Mouse (Mus musculus): ENCODE data around the gene Rln1. TPM values are rescaled to one million over a fixed set of nuclear protein-coding genes. Genes with fewer than 3 reads are reported as not detected.

The Rln1 gene
- polyA plus RNA-seq, 1 experiment from 2014 or later, result 4.6 TPM

DNA sequence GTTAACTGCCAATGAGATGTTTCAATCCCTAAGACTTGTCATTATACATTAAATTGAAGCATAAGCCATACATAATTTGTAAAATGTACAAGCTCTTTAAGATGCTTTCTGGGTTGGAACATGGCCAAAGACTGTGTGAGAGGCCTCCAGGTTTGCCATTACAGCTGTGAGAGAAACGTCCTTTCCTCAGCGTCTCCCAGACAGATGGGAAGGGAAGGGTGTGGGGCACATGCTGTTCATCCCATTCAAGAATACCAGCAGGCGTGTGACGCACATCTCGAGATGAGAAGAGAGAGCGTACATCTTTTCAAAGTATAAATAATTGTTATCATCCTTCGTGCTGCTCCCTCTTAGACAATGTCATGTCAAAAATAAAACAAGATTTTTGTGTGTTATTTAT is 21.8 kb downstream of the Rln1 start:
- 48% methylated on average over 7 of the region's 7 CpGs for WGBS
- H3K4me1 ChIP-seq (ENCODE audit: control insufficient read depth, insufficient read depth, low read depth, low read length), result no peaks in the 10 kb centered on the region
- no peak overlapping the region for H3K27ac ChIP-seq (ENCODE audit: low read depth, low read length)
- peaks cover 19% of the 10 kb centered on the region for H3K36me3 ChIP-seq (ENCODE audit: control insufficient read depth, insufficient read depth, low read length)
- no peak for ATAC-seq
- H3K9me3 ChIP-seq (ENCODE audit: control insufficient read depth, low read length), result peaks cover 11% of the 10 kb centered on the region
- no peak overlapping the region for H3K4me2 ChIP-seq (ENCODE audit: low read length)
- no peak overlapping the region for H3K4me3 ChIP-seq (ENCODE audit: low read length)
- no peaks in the 10 kb centered on the region for H3K27me3 ChIP-seq (replicated peaks; ENCODE audit: control insufficient read depth, insufficient read depth, low read length)
- H3K9ac ChIP-seq (ENCODE audit: low read depth, low read length), result no peak overlapping the region

- peaks cover 6% of the 10 kb centered on the region for H3K9me3 ChIP-seq (ENCODE audit: control insufficient read depth, low read length)
- peaks cover 19% of the 10 kb centered on the region for H3K36me3 ChIP-seq (ENCODE audit: control insufficient read depth, insufficient read depth, low read length)
- H3K4me3 ChIP-seq (ENCODE audit: low read length), result no peak overlapping the region
- H3K27me3 ChIP-seq (replicated peaks; ENCODE audit: control insufficient read depth, insufficient read depth, low read length), result no peaks in the 10 kb centered on the region
- WGBS, result 91% methylated on average over 8 of the region's 8 CpGs
- H3K9ac ChIP-seq (ENCODE audit: low read depth, low read length), result no peak overlapping the region
- no peak overlapping the region for H3K27ac ChIP-seq (ENCODE audit: low read depth, low read length)
- no peak overlapping the region for H3K4me2 ChIP-seq (ENCODE audit: low read length)
- no peak for ATAC-seq
- H3K4me1 ChIP-seq (ENCODE audit: control insufficient read depth, insufficient read depth, low read depth, low read length), result no peaks in the 10 kb centered on the region
These were observed 22.7 kb downstream of the Rln1 start for GRCm38 (mm10) chr19:29311791-29312190.

GRCm38 (mm10) chr19:29308832-29309231 is 25.6 kb downstream of the Rln1 start:
- Histone ChIP-seq H3K27ac (ENCODE audit: low read depth, low read length) (no peak overlapping the region), H3K9ac (ENCODE audit: low read depth, low read length) (no peak overlapping the region), H3K27me3 (replicated peaks; ENCODE audit: control insufficient read depth, insufficient read depth, low read length) (no peaks in the 10 kb centered on the region), H3K4me2 (ENCODE audit: low read length) (no peak overlapping the region), H3K4me3 (ENCODE audit: low read length) (no peak overlapping the region), H3K9me3 (ENCODE audit: control insufficient read depth, low read length) (no peaks in the 10 kb centered on the region), H3K4me1 (ENCODE audit: control insufficient read depth, insufficient read depth, low read depth, low read length) (no peaks in the 10 kb centered on the region), H3K36me3 (ENCODE audit: control insufficient read depth, insufficient read depth, low read length) (peaks cover 14% of the 10 kb centered on the region)
- no peak for ATAC-seq

DNA sequence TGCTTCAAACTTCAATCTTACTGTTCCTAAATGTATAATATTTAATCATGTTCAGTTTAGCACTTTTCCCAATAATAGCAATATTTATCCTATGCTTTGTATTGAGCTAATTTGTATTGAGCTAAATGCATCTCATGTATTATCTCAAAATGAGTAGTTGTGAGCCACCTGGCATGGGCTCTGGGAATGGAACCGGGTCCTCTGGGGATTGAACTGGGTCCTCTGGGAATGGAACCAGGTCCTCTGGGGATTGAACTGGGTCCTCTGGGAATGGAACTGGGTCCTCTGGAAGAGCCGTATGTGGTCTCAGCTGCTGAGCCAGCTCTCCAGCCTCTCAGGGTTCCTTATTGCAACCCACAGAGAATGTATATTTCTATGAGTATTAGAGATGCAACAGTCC is 32.4 kb downstream of the Rln1 start:
- WGBS, result 97% methylated on average over 2 of the region's 2 CpGs

DNA sequence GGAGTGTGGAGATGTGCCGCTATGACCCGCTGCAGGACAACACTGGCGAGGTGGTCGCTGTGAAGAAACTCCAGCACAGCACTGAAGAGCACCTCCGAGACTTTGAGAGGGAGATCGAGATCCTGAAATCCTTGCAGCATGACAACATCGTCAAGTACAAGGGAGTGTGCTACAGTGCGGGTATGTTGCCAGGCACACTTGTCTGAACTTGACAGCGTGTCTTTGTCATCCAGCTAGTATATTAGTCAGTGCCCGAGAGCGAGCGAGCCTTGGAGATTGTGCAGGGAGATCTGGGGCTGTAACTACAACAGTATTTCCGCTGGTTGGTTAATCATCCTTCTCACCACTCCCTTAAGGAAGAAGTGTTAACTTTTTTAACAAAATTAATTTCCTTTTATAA is 33.6 kb downstream of the Rln1 start:
- no peak overlapping the region for H3K4me3 ChIP-seq (ENCODE audit: low read length)
- H3K9me3 ChIP-seq (ENCODE audit: control insufficient read depth, low read length), result no peaks in the 10 kb centered on the region
- peaks cover 15% of the 10 kb centered on the region for H3K36me3 ChIP-seq (ENCODE audit: control insufficient read depth, insufficient read depth, low read length)
- 84% methylated on average over 13 of the region's 13 CpGs for WGBS
- no peak overlapping the region for H3K4me2 ChIP-seq (ENCODE audit: low read length)
- no peaks in the 10 kb centered on the region for H3K27me3 ChIP-seq (replicated peaks; ENCODE audit: control insufficient read depth, insufficient read depth, low read length)
- H3K9ac ChIP-seq (ENCODE audit: low read depth, low read length), result no peak overlapping the region
- H3K27ac ChIP-seq (ENCODE audit: low read depth, low read length), result no peak overlapping the region
- H3K4me1 ChIP-seq (ENCODE audit: control insufficient read depth, insufficient read depth, low read depth, low read length), result no peaks in the 10 kb centered on the region
- ATAC-seq, result no peak

More for the DNA sequence above, 32.4 kb downstream of the Rln1 start:
- Histone ChIP-seq H3K4me2 (ENCODE audit: low read length) (no peak overlapping the region), H3K27ac (ENCODE audit: low read depth, low read length) (no peak overlapping the region), H3K9ac (ENCODE audit: low read depth, low read length) (no peak overlapping the region), H3K4me3 (ENCODE audit: low read length) (no peak overlapping the region), H3K27me3 (replicated peaks; ENCODE audit: control insufficient read depth, insufficient read depth, low read length) (no peaks in the 10 kb centered on the region), H3K4me1 (ENCODE audit: control insufficient read depth, insufficient read depth, low read depth, low read length) (no peaks in the 10 kb centered on the region), H3K36me3 (ENCODE audit: control insufficient read depth, insufficient read depth, low read length) (peaks cover 11% of the 10 kb centered on the region), H3K9me3 (ENCODE audit: control insufficient read depth, low read length) (no peaks in the 10 kb centered on the region)
- ATAC-seq, result no peak

- no peaks in the 10 kb centered on the region for H3K27me3 ChIP-seq (replicated peaks; ENCODE audit: control insufficient read depth, insufficient read depth, low read length)
- H3K36me3 ChIP-seq (ENCODE audit: control insufficient read depth, insufficient read depth, low read length), result peaks cover 18% of the 10 kb centered on the region
- 96% methylated on average over 1 of the region's 1 CpGs for WGBS
- no peaks in the 10 kb centered on the region for H3K4me1 ChIP-seq (ENCODE audit: control insufficient read depth, insufficient read depth, low read depth, low read length)
- H3K4me2 ChIP-seq (ENCODE audit: low read length), result no peak overlapping the region
- ATAC-seq, result no peak
- H3K4me3 ChIP-seq (ENCODE audit: low read length), result no peak overlapping the region
- no peaks in the 10 kb centered on the region for H3K9me3 ChIP-seq (ENCODE audit: control insufficient read depth, low read length)
- H3K27ac ChIP-seq (ENCODE audit: low read depth, low read length), result no peak overlapping the region
- no peak overlapping the region for H3K9ac ChIP-seq (ENCODE audit: low read depth, low read length)
These were observed 37.1 kb downstream of the Rln1 start for GRCm38 (mm10) chr19:29297366-29297765.

DNA sequence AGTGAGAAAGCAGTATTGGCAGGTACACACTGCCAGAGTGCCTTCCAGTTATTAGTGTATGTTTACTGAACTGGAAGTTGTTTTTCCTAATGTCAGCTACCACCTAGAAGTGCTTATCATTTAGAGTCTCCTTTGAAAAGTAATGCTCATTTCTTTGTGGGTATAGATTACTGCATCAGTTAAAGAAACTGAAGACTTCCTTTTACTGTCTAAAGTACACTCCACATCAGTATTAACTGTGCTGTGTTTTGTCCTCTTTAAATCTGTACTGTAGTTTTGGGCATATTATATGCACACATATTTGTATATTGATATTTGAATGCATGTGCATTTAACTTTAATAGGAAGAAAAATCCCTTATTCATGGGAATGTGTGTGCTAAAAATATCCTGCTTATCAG is 38.3 kb downstream of the Rln1 start:
- Histone ChIP-seq H3K4me3 (ENCODE audit: low read length) (no peak overlapping the region), H3K4me1 (ENCODE audit: control insufficient read depth, insufficient read depth, low read depth, low read length) (no peaks in the 10 kb centered on the region), H3K27ac (ENCODE audit: low read depth, low read length) (no peak overlapping the region), H3K9ac (ENCODE audit: low read depth, low read length) (no peak overlapping the region), H3K4me2 (ENCODE audit: low read length) (no peak overlapping the region), H3K9me3 (ENCODE audit: control insufficient read depth, low read length) (no peaks in the 10 kb centered on the region), H3K36me3 (ENCODE audit: control insufficient read depth, insufficient read depth, low read length) (peaks cover 28% of the 10 kb centered on the region), H3K27me3 (replicated peaks; ENCODE audit: control insufficient read depth, insufficient read depth, low read length) (no peaks in the 10 kb centered on the region)
- ATAC-seq, result no peak

- H3K27ac ChIP-seq (ENCODE audit: low read depth, low read length), result no peak overlapping the region
- no peaks in the 10 kb centered on the region for H3K9me3 ChIP-seq (ENCODE audit: control insufficient read depth, low read length)
- H3K36me3 ChIP-seq (ENCODE audit: control insufficient read depth, insufficient read depth, low read length), result peaks cover 27% of the 10 kb centered on the region
- ATAC-seq, result no peak
- H3K27me3 ChIP-seq (replicated peaks; ENCODE audit: control insufficient read depth, insufficient read depth, low read length), result no peaks in the 10 kb centered on the region
- H3K4me3 ChIP-seq (ENCODE audit: low read length), result no peak overlapping the region
- H3K4me1 ChIP-seq (ENCODE audit: control insufficient read depth, insufficient read depth, low read depth, low read length), result no peaks in the 10 kb centered on the region
- H3K9ac ChIP-seq (ENCODE audit: low read depth, low read length), result no peak overlapping the region
- WGBS, result 66% methylated on average over 2 of the region's 2 CpGs
- H3K4me2 ChIP-seq (ENCODE audit: low read length), result no peak overlapping the region
These were observed 39.7 kb downstream of the Rln1 start for GRCm38 (mm10) chr19:29294756-29295155.

- Histone ChIP-seq H3K27ac (ENCODE audit: low read depth, low read length) (no peak overlapping the region), H3K36me3 (ENCODE audit: control insufficient read depth, insufficient read depth, low read length) (peaks cover 26% of the 10 kb centered on the region)
These were observed 41.9 kb downstream of the Rln1 start for GRCm38 (mm10) chr19:29292546-29292945.

DNA sequence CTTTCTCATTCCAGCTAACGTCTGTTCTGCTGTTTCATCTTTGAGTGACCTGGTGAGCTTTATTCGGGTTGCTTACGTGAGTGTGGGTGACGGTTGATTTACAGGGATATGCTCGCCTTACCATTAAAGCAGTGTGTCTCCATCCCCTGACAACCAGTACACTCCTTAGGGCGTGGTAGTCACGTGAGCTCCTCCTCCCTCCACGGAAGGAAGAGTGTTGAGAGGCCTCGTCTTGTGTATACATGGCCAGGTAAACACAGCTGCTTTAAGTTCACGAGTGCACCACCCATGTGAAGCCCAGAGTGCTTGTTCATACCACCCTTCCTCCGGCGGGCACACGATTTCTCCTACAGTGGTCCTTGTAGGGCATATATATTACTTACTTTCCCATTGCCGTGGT is 42.9 kb downstream of the Rln1 start:
- no peak overlapping the region for H3K9ac ChIP-seq (ENCODE audit: low read depth, low read length)
- H3K36me3 ChIP-seq (ENCODE audit: control insufficient read depth, insufficient read depth, low read length), result peaks cover 25% of the 10 kb centered on the region
- no peak for ATAC-seq
- no peaks in the 10 kb centered on the region for H3K9me3 ChIP-seq (ENCODE audit: control insufficient read depth, low read length)
- H3K27ac ChIP-seq (ENCODE audit: low read depth, low read length), result no peak overlapping the region
- H3K27me3 ChIP-seq (replicated peaks; ENCODE audit: control insufficient read depth, insufficient read depth, low read length), result no peaks in the 10 kb centered on the region
- H3K4me3 ChIP-seq (ENCODE audit: low read length), result no peak overlapping the region
- H3K4me1 ChIP-seq (ENCODE audit: control insufficient read depth, insufficient read depth, low read depth, low read length), result no peaks in the 10 kb centered on the region
- 87% methylated on average over 14 of the region's 14 CpGs for WGBS
- H3K4me2 ChIP-seq (ENCODE audit: low read length), result no peak overlapping the region

More at GRCm38 (mm10) chr19:29292546-29292945, 41.9 kb downstream of the Rln1 start:
- WGBS, result 82% methylated on average over 4 of the region's 4 CpGs
- Histone ChIP-seq H3K4me1 (ENCODE audit: control insufficient read depth, insufficient read depth, low read depth, low read length) (no peaks in the 10 kb centered on the region), H3K27me3 (replicated peaks; ENCODE audit: control insufficient read depth, insufficient read depth, low read length) (no peaks in the 10 kb centered on the region), H3K4me3 (ENCODE audit: low read length) (no peak overlapping the region), H3K9me3 (ENCODE audit: control insufficient read depth, low read length) (no peaks in the 10 kb centered on the region), H3K4me2 (ENCODE audit: low read length) (no peak overlapping the region), H3K9ac (ENCODE audit: low read depth, low read length) (no peak overlapping the region)
- no peak for ATAC-seq

All from hindbrain, embryonic 16.5 days (tissue).